Mouse (Mus musculus) heart, adult 11 months (tissue): ENCODE data around the gene Gm21764.
"Not testable (repeated sequence)": the region's sequence is repeated elsewhere in the genome, so short reads cannot be mapped to it uniquely, and the experiment has no call there.

Experiments used
- DNase-seq: peaks from one replicate; pipeline ENCODE4 v3.0.0; 2022

The Gm21764 gene

GRCm38 (mm10) chrY:18061712-18062111, at the start of gene Gm21764:
Gene Gm21764, minus strand, starts transcription at chrY:18061812.
- DNase-seq = not testable (repeated sequence)

GRCm38 (mm10) chrY:18088816-18089215, 27.2 kb upstream of the Gm21764 start, which contains the start of gene Ssty1:
Gene Ssty1, plus strand, starts transcription at chrY:18089116.
- not testable (repeated sequence) for DNase-seq
